Mouse (Mus musculus): Measurements from ENCODE around the gene Cdc14a.

Cdc14a gene

DNA sequence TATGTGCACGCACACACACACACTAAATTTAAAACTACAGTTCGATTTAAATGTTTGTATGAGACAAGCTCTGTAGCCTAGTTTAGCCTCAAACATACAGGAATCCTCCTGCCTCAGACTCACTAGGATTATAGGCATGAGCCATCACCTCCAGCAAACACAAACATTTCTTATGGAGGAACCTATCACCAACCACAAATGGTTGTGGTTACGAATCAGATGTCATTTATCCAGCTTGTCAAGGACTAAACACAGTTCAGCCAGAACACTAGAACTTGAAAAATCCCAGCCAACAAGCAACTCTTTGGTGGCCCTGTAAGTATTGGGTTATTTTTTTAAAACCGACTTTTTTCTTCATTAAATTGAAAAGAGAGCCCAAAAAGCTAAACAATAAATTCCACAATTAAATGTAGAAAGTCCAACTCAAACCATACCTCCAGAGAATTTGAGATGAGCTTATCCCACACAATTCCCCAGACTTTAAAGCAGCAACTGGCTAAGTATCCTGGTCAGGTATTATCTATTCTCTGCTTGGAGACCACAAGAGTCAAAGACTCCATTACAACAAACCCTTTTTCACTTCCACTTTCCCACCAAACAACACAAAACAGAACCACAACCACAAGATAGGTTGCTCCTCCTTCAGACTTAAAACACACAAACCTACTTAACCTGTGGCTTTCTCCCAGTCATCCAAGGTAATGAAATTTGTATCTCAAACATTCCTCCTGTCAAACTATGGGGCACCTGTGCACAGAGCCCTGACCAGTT, 10.7 kb downstream of the Cdc14a start:
- DNase-seq = no peak

DNA sequence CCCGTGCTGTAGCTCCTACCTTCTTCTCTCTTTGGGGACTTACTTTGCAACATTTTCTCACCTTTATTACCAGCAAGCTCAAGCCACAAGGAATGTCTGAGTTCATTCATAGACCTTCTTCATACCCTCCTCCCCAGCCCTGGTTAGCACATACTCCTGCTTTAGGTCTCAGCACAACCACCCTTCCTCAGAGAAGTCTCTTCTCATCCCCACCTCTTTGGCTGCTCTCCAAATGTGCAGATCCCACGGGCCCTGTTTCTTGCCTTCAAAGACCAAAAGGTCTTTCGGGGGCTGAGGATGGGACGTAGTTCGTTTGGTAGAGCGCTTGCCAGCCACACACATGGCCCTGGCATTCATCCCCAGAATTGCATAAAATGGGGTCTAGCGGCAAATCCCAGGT, 13.8 kb downstream of the Cdc14a start:
- no peak for DNase-seq

DNA sequence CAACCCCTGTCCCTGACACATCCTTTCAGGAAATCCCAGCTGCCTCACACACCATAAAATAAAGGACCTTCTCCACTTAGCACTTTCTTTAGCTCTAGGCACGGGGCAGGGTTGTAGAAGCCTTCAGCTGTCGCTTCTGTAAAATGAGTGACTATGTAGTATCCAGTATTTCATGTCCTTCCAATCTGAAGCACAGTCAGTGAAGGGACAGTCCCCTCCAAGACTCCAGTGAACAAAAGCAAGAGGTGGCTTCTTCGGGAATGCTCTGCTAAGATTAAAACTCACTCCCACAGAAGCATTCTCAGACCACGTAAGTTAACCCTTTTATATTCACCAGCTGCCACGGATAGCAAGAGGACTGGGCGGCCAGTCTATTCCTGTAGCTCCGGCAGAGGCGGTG, 14.3 kb downstream of the Cdc14a start:
- DNase-seq = no peak

DNA sequence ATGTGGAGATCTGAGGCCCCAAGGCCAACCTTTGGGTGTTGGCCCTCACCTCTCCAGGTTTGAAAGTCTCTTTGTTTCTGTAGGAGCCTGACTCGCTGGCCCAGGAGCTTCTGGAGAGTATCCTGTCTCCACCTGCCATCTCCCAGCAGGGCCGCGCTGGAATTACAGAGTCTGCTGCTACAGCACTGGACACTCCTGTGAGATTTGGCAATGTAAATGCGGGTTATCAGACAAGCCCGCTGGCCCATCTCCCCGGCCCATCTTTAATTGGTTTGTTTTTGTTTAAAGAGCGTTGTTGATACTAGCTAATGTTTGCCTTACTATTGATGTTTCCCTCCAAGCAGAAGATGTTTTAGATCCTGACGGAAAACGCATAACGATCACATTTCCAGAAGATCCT, 15.0 kb downstream of the Cdc14a start:
- no peak for DNase-seq

DNA sequence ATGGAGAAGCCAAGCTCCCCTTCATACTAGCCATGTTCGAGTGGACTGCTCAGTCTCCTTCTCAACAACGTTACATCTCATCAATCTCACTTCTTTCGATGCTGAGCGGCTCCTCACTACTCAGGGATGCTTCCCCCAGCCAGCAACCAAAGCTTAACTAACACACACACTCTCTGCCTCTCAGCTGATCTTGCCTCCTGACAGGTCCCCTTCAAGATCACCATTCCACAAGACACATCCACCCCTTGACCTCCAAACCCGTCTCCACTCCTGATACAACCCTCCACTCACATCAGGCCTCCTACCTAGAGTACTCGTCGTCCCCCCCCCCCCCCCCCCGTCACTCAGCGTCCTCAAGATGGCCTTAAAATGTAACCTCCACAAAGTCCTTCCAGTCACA, 18.3 kb downstream of the Cdc14a start:
- no peak for DNase-seq

DNA sequence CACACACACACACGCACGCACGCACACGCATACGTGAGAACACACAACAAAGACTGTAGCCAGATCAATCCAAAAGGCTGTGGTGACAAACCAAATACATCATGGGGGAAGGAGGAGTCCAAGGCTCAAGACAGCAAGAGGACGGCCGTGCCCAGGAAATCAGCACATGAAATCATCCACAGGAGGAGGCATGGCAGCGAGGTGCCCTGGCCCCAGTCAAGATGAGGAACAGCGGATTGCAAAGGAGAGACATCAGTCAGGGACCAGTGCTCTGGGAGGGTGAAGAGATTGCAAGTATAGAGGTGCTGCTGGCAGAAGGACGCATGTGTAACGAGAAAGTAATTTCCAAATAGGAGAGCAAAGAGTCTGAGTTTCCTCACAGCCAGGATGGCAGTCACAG, 22.4 kb downstream of the Cdc14a start:
- no peak for DNase-seq

DNA sequence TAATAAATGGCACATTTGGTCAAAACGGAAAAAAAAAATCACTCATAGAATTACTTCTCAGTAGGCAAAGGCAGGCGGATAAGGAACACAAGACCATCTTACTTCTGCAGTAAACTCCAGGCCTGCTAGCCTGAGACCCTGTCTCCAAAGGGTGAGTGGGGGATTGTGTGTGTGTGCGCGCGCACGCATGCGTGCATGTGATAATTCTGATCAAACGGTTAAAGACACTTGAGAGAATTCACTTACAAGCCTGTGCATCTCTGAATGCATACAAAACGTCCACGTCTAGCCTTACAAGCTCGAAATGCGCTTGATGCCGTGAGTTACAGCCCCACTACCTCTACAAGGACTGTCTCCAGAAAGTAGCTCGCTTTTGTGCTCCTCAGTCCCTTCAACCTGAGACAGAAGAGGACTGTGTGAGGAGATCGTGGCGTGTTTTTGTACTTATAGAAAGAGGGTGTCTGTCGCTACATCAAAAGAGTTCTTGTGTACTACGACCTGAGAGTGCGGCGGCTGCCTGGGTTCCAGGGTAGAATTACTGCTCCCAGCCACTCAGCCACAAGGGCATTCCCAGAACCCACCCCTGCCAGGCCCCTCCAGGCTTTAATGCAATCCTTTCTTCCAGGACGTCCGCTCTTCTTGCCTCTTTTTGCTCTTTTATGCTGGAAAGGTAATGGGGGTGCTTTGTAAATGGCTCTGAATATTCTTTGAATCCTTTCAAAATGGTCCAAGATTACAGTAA, 24.3 kb downstream of the Cdc14a start:
- DNase-seq = no peak

DNA sequence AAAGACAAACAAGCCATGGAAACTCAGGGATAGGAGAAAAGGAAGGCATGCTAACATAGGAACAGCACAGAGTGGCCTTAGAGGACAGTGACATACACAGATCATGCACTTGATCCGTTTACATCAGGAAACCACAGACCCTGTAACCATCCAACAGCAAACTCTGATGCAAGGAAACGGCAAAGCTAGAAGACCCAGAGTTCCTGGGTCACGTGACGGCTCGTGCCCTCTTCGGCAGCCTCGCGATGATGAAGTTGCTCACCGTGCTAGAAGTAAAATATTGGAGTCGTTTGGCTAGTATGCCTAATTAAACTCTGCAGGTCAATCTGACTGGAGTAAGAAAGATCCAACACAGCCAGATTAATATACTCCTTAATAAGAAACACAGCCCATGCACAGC, 25.3 kb downstream of the Cdc14a start:
- no peak for DNase-seq

DNA sequence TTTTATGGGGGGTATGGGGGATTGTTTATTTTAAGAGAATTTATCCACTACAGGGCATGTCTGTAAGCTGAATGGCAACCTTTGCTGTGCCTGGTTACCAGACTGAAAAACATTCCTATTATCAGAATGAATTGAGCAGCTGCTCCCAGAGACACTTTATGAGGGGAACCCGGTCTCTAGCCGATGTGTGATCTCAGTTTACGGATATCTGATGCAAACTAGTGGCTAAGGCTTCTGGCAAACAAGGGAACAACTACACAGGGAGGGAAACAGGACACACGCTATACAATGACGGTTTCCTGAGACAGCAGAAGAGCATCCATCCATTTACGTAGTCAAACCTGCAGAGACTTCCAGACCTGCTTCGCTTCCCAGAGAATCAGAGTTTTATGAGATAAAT, 25.9 kb downstream of the Cdc14a start:
- DNase-seq = no peak

DNA sequence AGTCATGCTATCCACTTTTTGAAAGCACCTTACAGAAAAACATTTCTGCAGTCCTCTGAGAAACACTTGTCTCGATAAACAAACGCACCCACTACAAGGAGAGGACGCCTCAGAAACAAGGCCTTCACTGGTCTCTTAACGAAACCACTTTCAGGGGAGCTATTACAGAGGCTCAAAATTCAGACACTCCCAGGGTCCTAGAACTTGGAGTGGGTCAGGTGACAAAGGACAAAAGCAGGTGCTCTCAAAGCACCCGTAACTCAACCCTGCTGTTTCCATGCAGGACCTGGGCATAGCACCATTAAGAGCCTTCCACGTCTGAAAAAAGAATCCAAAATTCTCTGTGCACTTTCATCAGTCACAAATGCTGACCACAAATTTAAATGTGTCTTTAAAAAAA, 26.5 kb downstream of the Cdc14a start:
- no peak for DNase-seq

DNA sequence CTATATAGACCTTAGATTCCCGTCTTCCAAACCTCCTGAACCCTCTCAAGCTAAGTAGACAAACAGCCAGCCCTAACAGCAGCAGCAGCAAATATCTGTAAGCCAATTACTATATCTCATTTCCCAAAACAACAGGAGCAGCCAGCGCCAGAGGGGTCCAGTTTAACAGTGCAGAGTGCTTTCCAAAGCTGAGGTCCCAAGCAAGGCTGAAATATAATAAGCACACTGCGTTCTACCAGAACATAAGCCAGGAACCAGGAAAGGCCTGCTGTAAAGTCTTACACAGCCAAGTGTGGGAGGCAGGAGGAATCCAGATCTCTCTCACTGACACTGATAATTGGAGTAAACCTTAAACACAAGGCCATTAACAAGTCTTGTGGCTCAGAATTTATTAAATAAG, 27.3 kb downstream of the Cdc14a start:
- no peak for DNase-seq

DNA sequence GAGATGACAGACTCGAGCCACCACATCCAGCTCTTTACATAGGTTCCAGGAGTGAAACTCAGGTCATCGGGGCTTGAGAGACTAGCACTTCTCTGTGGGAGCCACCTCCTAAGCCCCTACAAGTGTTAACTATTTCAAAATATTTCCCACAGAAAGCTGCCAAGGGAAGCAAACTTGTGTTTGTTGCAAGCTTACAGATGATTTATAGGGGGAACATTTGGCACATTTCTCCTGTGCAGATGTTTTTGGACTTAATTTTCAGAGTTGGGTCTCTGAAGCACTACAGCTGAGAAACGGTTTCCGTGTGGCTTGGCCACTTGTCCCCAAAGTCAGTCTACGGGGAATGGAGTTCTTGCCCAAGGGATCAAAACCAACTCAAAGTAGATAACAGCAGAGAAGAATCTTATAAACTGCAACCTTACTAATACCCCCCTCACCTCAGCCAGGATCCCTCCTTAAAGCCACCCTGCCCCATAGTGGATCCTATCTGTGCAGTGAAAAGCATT, 28.9 kb downstream of the Cdc14a start:
- peak in 1 of 2 experiments; percentile 45 for DNase-seq

DNA sequence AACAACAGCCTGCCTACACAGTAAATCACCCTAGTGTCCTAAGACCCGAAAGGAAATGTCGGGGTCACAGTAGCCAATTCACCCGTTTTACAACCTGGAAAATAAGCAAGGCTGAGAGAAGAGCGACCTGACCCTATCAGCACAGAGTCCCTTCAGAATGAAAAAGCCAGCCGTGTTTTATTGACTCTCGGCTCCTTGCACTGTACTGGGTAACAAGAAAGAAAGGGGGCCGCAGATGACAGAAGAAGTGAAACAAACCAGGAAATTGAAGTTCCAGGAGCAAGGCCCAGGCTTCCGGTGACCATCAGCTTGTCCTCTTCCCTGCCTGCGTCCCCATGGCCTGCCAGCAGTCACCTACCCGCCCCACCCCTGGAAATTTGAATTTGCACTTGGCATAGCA, 32.4 kb downstream of the Cdc14a start:
- peak; percentile 31 to 61 for DNase-seq

DNA sequence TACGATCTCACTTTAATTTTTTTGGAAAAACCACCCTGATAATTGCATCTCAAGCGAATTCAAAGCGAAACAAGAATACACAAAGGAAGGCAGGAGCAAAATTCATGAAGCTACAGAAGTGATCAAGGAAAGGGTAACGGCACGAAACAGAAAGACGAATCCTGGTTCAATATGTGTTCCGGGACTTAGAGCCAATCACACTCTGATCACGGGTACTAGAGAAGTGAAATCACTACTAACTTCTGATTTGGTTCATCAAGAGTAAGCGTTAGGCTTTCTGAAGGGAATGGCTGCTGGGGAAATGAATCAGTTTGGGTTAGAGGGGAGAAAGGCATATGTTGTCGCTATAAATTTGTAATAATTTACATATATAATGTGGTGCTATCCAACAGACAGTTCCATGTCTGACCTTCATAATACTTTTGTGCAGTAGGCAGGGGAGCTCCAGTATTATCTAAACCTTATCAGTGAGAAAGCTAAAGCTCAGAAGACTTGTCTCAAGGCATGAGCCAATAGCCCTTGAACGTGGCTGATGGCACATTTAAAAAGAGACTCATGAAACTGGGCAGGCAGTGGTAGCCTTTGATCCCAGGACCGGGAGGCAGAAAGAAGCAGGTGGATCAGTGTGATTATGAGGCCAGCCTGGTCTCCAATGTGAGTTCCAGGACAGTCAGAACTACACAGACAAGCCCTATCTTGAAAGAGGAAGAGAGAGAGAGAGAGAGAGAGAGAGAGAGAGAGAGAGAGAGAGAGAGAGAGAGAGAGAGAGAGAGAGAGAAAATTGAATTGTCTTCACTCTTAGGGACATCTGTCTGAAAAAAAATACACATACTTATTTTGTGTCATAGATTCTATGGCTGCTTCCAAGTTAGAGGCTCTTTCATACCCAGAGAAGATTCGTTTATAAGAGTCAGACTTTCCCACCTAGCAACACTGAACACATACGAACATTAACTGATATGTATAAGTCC, 34.0 kb downstream of the Cdc14a start:
- DNase-seq = no peak

DNA sequence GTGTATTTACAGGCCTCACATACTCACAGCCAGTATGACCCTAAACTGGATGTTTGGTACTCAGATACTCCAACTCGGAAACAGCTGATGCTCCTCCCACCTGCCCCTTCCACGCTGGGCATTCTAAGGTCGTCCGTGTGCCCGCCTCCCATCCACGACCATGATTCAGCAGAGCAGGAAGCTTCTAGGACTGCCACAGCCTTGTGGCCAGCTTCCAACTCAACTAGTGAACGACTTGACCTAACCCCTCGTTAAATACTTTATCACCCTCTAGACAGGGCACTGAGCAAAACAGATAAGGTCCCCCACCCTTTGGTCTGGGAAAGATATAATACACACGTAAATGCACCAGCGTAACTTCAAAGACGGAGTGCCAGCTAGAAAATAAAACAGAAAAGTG, 35.0 kb downstream of the Cdc14a start:
- peak; percentile 39 to 62 for DNase-seq

DNA sequence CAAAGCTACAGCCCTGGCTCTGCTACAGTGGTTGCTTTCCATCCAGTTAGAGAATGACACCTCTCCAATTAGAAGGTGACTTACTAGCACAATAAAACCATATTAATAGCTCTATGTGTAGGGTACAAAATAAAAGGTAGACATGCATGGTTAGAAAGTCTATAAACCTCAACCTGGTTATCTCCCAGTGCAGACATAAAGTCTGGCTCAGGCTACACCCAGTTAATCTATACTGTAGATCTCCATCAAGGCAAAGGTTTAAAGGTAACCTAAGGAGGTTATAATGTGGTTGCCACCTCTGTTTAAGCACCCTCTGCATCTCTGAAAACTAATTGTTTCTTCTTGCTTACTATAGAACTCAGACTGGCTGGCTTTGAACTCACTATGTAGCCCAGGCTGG, 36.9 kb downstream of the Cdc14a start:
- DNase-seq = no peak

DNA sequence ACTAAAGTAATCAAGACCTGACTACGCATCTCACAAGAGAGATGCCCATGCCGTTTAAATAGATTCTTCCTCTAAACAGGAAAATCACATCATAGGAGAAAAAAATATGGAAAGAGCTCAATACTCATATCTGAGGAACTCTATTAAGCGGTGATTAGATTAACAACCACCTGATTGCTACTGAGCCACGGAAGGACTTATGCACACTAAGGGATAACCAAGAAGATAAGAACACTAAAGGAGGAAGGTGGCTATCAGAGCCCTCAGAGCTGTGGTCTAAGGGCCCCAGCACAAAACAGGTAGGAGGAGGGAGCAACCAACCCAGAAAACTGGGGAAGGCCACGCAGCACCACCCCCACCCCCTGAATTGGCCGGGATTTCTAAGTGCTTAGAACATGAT, 37.5 kb downstream of the Cdc14a start:
- no peak for DNase-seq

DNA sequence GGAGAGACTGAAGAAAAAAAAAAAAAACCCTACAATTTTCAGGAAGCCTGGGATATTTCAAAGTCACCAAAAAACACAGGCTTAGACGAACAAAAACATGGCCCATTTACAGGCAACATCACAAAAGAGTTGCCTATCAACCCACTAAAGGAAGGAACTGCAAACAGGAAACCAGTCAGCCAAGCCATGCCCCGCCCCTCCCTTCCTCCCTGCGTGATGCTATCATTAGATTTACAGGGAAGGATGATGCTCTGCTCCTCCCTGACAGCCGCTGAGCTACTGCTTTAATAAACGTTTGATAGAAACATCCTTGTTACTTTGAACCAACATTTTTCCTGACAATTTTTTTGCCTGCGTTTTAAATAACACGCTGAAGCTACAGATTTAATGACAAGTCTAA, 39.5 kb downstream of the Cdc14a start:
- DNase-seq = peak; percentile 76 to 82

DNA sequence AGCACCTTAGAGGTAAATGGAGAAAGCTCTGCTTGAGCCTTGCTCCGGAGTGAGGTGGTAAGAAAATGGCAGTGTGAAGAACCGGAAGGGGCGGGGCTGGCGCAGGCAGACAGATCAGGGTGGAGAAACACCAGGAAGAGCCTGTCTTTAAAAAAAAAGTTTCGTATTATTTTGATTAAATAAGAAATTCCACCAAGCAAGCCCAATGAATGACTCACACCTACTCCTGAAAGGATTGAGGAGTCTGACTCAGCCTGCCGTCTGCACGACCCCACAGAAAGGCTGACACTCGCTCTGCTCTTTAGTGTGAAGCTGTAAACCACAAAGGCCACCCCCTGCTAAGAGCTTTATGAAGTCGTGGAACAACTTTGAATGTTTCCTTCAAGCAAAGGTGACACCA, 43.5 kb downstream of the Cdc14a start:
- peak; percentile 39 to 53 for DNase-seq

DNA sequence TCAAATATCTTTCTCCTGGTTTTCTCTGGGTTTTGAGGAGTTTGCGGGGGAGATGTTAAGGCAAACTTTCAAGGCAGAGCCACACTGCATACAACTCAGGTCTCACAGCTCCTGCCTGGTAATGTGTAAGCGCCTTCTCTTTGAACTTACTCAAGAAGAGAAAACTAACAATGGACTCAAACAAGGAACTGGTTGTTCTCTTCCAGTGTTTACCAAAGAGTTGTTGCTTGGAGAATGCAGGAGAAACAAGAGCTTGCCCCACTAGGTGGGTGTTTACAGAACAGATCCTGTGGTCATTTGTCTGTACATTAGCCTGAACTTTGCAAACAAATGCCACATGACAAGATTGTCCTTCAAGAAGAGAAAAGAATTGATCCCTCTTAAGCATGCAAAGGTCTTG, 48.4 kb downstream of the Cdc14a start:
- DNase-seq = no peak

DNA sequence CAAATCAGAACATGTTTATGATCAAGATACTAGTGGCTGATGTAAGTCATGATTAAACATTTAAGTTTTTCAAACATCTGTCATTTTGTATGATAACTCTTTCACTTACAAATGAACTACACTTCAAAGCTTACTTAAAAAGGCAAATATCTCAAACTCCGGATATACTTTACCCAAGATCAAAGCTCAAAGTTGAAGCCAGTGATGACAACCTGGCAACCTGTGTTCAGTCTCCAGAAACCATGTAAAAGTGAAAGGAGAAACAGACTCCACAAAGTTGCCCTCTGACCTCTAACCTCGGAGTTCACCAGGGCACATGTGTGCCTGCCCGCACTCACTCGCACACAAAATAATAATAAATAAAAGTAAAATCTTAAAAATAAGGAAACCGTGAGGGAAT, 49.3 kb downstream of the Cdc14a start:
- DNase-seq = no peak

DNA sequence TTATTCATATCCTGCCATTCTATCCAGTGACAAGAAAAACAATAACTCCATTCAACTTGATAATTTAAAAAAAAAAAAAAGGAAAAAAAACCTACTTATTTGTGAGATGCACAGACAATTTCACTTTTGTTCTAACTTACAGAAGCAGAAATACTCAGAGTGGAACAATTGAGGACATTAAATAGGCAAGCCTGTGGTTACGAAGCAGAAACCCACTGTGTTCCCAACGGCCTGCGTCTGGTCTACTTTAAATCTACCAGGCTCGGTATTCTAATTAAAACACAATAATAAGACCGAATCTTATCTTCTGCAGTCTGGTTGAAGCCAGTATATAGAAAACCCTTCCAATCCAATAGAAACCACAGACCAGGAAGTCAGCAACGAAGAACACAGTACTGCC, 50.6 kb downstream of the Cdc14a start:
- no peak for DNase-seq

DNA sequence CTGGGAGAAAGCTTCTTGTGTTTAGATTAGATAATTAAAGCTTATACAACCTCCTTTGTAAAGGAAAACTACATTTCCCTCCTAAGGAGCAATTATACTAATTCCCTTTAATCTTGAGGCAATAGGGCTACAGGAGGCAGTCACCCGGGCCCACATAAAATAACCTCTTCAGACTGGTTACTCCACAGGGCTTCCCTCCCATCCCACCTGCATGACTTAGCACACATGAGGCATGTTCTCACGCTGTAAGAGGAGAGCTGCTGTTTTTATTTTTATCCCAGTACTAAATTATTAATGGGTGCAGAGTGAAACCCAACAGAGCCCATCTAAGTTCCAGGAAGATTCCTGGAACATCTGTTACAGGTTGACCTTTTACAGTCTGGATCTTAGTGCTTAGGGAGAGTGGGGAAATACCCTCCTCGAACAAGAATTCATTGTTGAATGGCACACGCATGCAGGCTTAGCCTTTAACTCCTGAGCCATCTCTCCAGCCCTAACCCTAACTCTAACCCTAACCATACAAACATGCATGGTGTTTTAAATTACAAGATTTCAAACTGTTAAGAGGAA, 54.9 kb downstream of the Cdc14a start:
- no peak for DNase-seq
